Mouse (Mus musculus): ENCODE measurements around the gene Lysmd2.

GRCm38 (mm10) chr9:75684772-75685171 lies 59.2 kb downstream of the Lysmd2 start:
- TF ChIP-seq GATA1 (IDR thresholded peaks at IDR 0.05; ENCODE audit: borderline replicate concordance, low read length) (no peak), FLI1 (IDR thresholded peaks at IDR 0.05; ENCODE audit: low read length) (no peak)
